Mouse (Mus musculus) hindbrain, embryonic 10.5 days (tissue): ENCODE results near the gene Dao. TPM values are rescaled to one million over a fixed set of nuclear protein-coding genes. Genes with fewer than 3 reads are reported as not detected.

Source experiments
- DNase-seq: peaks from one replicate; pipeline ENCODE4 v3.0.0-alpha.2; 2017; ENCODE audit warnings: low spot score
- H3K27ac ChIP-seq: fragments of 300-500 bp; sonication (generic); 2 replicates; pipeline ENCODE4 v1.5.1; 2016; ENCODE audit warnings: mild to moderate bottlenecking, moderate library complexity
- H3K27me3 ChIP-seq: fragments of 300-500 bp; sonication (generic); 2 replicates; pipeline ENCODE4 v1.6.1; 2016; ENCODE audit warnings: mild to moderate bottlenecking; ENCODE audit not compliant: poor library complexity, insufficient read depth, severe bottlenecking
- H3K36me3 ChIP-seq: fragments of 300-500 bp; sonication (generic); 2 replicates; pipeline ENCODE4 v1.6.1; 2016; ENCODE audit warnings: mild to moderate bottlenecking, moderate library complexity
- H3K4me1 ChIP-seq: fragments of 300-500 bp; sonication (generic); replicated peaks from 2 replicates; pipeline ENCODE4 v1.6.1; 2016; ENCODE audit warnings: mild to moderate bottlenecking
- H3K4me3 ChIP-seq: fragments of 300-500 bp; sonication (generic); 2 replicates; pipeline ENCODE4 v1.5.1; 2016; ENCODE audit warnings: mild to moderate bottlenecking, moderate library complexity
- H3K9me3 ChIP-seq: fragments of 300-500 bp; sonication (generic); 2 replicates; pipeline ENCODE4 v1.6.1; 2016; ENCODE audit warnings: mild to moderate bottlenecking, moderate library complexity
- WGBS: fragments of 180-500 bp; shearing (Covaris S2); methylation state at CpG from one replicate; pipeline ENCODE4 v1.1.7; 2016; 5-methylcytosine and 5-hydroxymethylcytosine counted together
- polyA plus RNA-seq: library from polyadenylated mRNA; unstranded; fragments of >200 nt; fragmentation: Nextera tagmentation; extraction: Ambion mirVana; gene quantifications from 2 replicates; pipeline ENCODE4 v1.2.1, GENCODE M21; 2016

Gene Dao
- polyA plus RNA-seq, 1 experiment from 2014 or later, result not detected

DNA sequence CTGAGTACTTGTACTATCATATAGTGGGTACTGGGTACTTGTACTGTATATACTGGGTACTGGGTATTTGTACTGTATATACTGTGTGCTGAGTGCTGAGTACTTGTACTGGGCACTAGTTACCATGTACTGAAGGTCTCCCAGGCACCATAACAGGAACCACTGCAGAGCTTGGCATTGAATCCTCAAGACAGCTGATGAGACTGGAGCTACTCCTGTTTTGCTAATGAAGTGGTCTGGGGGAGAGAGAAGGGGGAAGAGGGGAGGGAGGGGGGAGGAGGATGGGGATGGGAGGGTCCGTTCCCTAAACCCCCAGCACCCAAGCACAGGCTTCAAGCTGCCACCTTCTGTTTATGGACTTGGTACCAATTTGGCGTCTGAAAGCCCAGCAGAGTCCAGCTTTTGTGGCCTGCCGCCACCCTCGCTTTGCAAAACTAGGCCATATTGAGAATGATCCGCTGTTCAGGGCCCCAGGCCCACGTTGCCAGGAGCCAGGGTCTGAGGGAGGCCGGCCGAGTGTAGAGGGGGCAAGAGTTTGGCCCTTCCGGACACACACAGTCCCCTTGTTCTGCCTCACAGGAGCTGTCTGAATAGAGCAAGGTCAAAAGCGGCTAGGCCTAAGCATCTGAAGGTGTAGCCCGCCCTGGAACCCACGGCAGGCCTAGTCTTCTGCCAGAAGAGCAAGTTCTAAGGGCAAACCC lies 4.4 kb downstream of the Dao start:
- Histone ChIP-seq H3K4me1 (peaks cover 8% of the 10 kb centered on the region), H3K4me3 (no peak overlapping the region), H3K27me3 (no peaks in the 10 kb centered on the region), H3K27ac (0 out of 2 replicates have a peak overlapping the region, but pooled peaks have one; percentile 2), H3K9me3 (no peaks in the 10 kb centered on the region), H3K36me3 (no peaks in the 10 kb centered on the region)
- DNase-seq, result no peak
- 81% methylated on average over 12 of the region's 12 CpGs for WGBS

DNA sequence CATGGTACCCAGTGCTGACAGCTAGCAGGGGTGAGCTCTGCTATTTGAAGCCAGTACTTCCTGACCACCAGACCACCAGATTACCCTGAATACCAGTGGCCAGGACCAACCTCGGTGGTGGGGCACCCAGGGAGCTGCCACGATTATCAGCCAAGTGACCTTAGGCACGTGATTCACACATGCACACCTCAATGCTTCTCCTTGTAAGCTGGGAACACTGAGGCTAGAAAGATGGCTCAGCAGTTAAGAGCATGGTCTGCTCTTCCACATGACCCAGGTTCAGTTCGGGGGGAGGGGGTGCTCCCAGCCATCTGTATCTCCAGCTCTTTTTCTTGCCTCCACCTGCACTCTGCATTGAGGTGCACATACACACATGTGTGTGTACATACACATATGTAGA lies 5.5 kb downstream of the Dao start:
- no peaks in the 10 kb centered on the region for H3K4me1 ChIP-seq
- H3K9me3 ChIP-seq, result no peaks in the 10 kb centered on the region
- DNase-seq, result no peak
- H3K27ac ChIP-seq, result no peak overlapping the region
- 72% methylated on average over 4 of the region's 4 CpGs for WGBS
- H3K36me3 ChIP-seq, result no peaks in the 10 kb centered on the region
- H3K4me3 ChIP-seq, result no peak overlapping the region
- H3K27me3 ChIP-seq, result no peaks in the 10 kb centered on the region

DNA sequence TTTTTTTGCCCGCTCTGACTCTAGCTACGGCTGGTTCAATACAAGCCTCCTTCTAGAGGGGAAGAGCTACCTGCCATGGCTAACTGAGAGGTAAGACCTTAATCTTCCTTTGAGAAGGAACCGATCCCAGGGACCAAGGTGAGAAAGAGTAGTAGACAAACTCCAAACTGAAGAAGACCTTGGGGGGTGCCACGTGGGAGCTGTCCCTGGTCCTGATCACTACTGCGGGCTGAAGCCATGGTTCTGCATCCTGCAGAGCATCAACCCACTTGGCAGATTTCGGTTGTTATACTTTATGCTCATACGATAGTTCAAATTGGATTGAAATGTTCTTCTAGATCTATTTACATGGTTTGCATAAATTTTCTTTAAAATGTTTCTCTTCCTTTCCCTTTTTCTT lies 11.6 kb downstream of the Dao start:
- Histone ChIP-seq H3K27ac (no peak overlapping the region), H3K36me3 (no peaks in the 10 kb centered on the region), H3K4me3 (no peak overlapping the region), H3K27me3 (no peaks in the 10 kb centered on the region; the same call in 1 of the 2 replicates), H3K9me3 (no peaks in the 10 kb centered on the region), H3K4me1 (no peaks in the 10 kb centered on the region)
- WGBS, result 67% methylated on average over 7 of the region's 7 CpGs
- DNase-seq, result no peak

- no peaks in the 10 kb centered on the region for H3K9me3 ChIP-seq
Measured at GRCm38 (mm10) chr5:114024390-114024789, 20.9 kb downstream of the Dao start.

GRCm38 (mm10) chr5:114024885-114025284 lies 21.4 kb downstream of the Dao start:
- peak overlapping the region; percentile 20 for H3K4me3 ChIP-seq
- peaks cover 18% of the 10 kb centered on the region for H3K4me1 ChIP-seq
- no peaks in the 10 kb centered on the region; the same call in 1 of the 2 replicates for H3K27me3 ChIP-seq
- 0 out of 2 replicates have a peak, but pooled peaks cover 3% of the 10 kb centered on the region for H3K36me3 ChIP-seq
- 10% methylated on average over 10 of the region's 10 CpGs for WGBS
- H3K27ac ChIP-seq, result no peak overlapping the region
- no peaks in the 10 kb centered on the region for H3K9me3 ChIP-seq
- peak; percentile 21 for DNase-seq

More at GRCm38 (mm10) chr5:114024390-114024789, 20.9 kb downstream of the Dao start:
- H3K4me3 ChIP-seq, result peak overlapping the region; percentile 20; the same call in 1 of the 2 replicates
- WGBS, result 71% methylated on average over 6 of the region's 6 CpGs
- DNase-seq, result no peak
- 0 out of 2 replicates have a peak, but pooled peaks cover 3% of the 10 kb centered on the region for H3K36me3 ChIP-seq
- H3K27me3 ChIP-seq, result no peaks in the 10 kb centered on the region; the same call in 1 of the 2 replicates
- H3K27ac ChIP-seq, result no peak overlapping the region
- H3K4me1 ChIP-seq, result peaks cover 14% of the 10 kb centered on the region

GRCm38 (mm10) chr5:114027217-114027944 lies 23.9 kb downstream of the Dao start:
- no peak for DNase-seq
- Histone ChIP-seq H3K4me1 (peaks cover 26% of the 10 kb centered on the region), H3K27me3 (no peaks in the 10 kb centered on the region; the same call in 1 of the 2 replicates), H3K27ac (no peak overlapping the region), H3K4me3 (no peak overlapping the region), H3K9me3 (no peaks in the 10 kb centered on the region), H3K36me3 (peaks cover 3% of the 10 kb centered on the region; the same call in 1 of the 2 replicates)
- 87% methylated on average over 12 of the region's 12 CpGs for WGBS

DNA sequence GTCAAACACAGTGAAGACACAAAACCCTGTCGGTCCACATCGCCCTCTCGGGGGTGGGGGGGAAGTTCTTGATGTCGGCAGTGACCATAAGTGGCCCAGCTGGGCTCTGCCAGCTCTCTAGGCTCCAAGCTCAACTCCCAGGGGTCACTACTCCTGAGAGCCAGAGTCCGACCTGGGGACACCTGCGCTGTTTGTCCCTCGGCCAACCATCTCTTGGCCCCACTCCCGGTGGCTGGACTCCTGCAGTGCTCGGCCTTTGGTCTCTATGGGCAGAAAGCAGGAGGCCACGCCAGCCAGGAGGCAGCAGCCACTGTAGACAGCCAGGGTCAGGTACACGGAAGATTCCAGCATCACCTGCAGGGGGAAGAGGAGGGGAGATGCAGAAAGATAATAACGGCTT lies 24.6 kb downstream of the Dao start:
- peak overlapping the region; percentile 5; the same call in 1 of the 2 replicates for H3K27ac ChIP-seq
- DNase-seq, result no peak
- no peak overlapping the region for H3K4me3 ChIP-seq
- no peaks in the 10 kb centered on the region for H3K9me3 ChIP-seq
- no peaks in the 10 kb centered on the region; the same call in 1 of the 2 replicates for H3K27me3 ChIP-seq
- H3K4me1 ChIP-seq, result peaks cover 26% of the 10 kb centered on the region
- 89% methylated on average over 12 of the region's 12 CpGs for WGBS
- H3K36me3 ChIP-seq, result peaks cover 8% of the 10 kb centered on the region; the same call in 1 of the 2 replicates

DNA sequence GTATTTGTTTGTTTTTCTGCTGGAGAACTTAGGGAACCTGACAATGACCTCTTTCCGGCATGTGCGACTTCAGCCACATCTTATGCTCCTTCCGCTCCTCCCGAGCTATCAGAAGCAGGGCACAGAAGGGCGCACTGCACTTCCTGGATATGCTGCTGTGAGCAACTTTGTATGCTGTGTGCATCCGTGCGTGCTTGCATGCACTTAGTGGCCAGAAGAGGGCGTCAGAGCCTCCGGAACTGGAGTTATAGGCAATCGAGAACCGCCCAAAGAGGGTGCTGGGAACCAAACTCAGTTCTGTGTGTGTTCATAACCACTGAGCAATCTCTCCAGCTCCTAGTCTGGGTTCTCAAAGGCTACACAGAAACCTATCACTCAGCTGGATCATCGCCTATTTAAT lies 27.1 kb downstream of the Dao start:
- 90% methylated on average over 12 of the region's 12 CpGs for WGBS

DNA sequence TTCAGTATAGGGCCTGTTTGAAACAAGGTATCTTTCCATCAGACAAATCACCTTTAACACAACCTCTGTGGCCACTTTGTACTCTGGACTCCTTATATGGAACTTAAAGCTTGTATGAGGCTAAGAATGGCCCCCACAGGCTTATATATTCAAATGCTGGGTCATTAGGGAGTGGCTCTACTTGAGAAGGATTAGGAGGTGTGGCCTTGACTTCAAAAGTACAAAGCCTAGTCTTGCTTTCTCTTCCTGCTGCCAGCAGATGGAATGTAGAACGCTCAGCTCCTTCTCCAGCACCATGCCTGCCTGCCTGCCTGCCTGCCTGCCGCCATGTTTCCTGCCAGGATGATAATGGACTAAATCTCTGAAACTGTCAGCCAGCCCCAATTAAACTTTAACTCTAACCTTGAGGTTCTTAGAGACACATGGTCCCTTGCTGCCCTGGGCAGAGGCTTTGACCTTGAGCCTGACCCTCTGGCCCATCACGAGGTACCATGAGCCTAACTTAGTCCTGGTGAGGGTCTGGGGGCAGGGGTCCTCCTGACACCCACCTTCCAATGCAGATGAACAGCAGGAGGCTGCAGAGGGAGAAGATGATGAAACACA lies 28.8 kb downstream of the Dao start:
- H3K4me3 ChIP-seq, result no peak overlapping the region
- peaks cover 30% of the 10 kb centered on the region for H3K4me1 ChIP-seq
- H3K9me3 ChIP-seq, result no peaks in the 10 kb centered on the region
- no peak overlapping the region for H3K27ac ChIP-seq
- H3K36me3 ChIP-seq, result peaks cover 8% of the 10 kb centered on the region; the same call in 1 of the 2 replicates
- no peak for DNase-seq
- WGBS, result 89% methylated on average over 3 of the region's 3 CpGs
- H3K27me3 ChIP-seq, result no peaks in the 10 kb centered on the region

More for the DNA sequence above, 27.1 kb downstream of the Dao start:
- H3K27me3 ChIP-seq, result no peaks in the 10 kb centered on the region
- H3K4me1 ChIP-seq, result peaks cover 21% of the 10 kb centered on the region
- peak overlapping the region; percentile 45; the same call in 1 of the 2 replicates for H3K27ac ChIP-seq
- H3K9me3 ChIP-seq, result no peaks in the 10 kb centered on the region
- peaks cover 8% of the 10 kb centered on the region; the same call in 1 of the 2 replicates for H3K36me3 ChIP-seq
- H3K4me3 ChIP-seq, result no peak overlapping the region
- DNase-seq, result no peak

DNA sequence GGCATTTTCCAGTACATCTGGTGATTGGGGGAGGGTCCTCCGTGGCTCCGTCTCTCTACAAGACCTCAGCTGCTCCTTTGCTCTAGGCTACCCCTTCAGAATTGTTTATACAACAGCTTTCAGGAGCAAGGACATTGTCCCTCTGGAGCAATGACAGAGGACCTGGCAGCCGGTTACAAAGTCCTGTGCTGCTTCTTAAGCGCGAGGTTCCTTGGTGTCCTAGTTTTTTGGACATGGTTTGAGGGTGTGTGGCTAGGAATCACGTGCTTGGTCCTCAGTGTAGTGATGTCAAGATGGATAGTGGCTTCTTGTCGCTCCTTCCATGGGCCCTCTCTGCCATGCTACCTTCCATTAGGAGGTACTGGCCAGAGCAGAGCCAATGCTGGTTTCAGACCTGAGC lies 30.9 kb downstream of the Dao start:
- H3K4me3 ChIP-seq, result no peak overlapping the region
- no peaks in the 10 kb centered on the region for H3K27me3 ChIP-seq
- DNase-seq, result no peak
- 81% methylated on average over 7 of the region's 7 CpGs for WGBS
- H3K36me3 ChIP-seq, result peaks cover 5% of the 10 kb centered on the region; the same call in 1 of the 2 replicates
- H3K9me3 ChIP-seq, result no peaks in the 10 kb centered on the region
- H3K27ac ChIP-seq, result no peak overlapping the region
- H3K4me1 ChIP-seq, result peaks cover 29% of the 10 kb centered on the region

- no peaks in the 10 kb centered on the region for H3K27me3 ChIP-seq
- H3K4me3 ChIP-seq, result no peak overlapping the region
- peaks cover 5% of the 10 kb centered on the region; the same call in 1 of the 2 replicates for H3K36me3 ChIP-seq
- peak overlapping the region; percentile 43; the same call in 1 of the 2 replicates for H3K27ac ChIP-seq
- DNase-seq, result no peak
- no peaks in the 10 kb centered on the region for H3K9me3 ChIP-seq
- H3K4me1 ChIP-seq, result peaks cover 22% of the 10 kb centered on the region
- 41% methylated on average over 10 of the region's 10 CpGs for WGBS
Measured at GRCm38 (mm10) chr5:114035111-114035510, 31.6 kb downstream of the Dao start.

GRCm38 (mm10) chr5:114040508-114040907 lies 37.0 kb downstream of the Dao start:
- Histone ChIP-seq H3K27me3 (0 out of 2 replicates have a peak, but pooled peaks cover 6% of the 10 kb centered on the region), H3K4me3 (no peak overlapping the region), H3K27ac (no peak overlapping the region), H3K36me3 (no peaks in the 10 kb centered on the region), H3K9me3 (no peaks in the 10 kb centered on the region), H3K4me1 (peaks cover 26% of the 10 kb centered on the region)
- no peak for DNase-seq
- WGBS, result 39% methylated on average over 7 of the region's 8 CpGs
